Mouse (Mus musculus) limb, embryonic 10.5 days (tissue): Measurements from ENCODE around the gene Pusl1. TPM values are rescaled to one million over a fixed set of nuclear protein-coding genes. Genes with fewer than 3 reads are reported as not detected.

ENCODE experiments used
- DNase-seq: peaks from one replicate; pipeline ENCODE4 v3.0.0-alpha.2; 2017; ENCODE audit warnings: low spot score
- H3K27ac ChIP-seq: fragments of 300-500 bp; sonication (generic); 2 replicates; pipeline ENCODE4 v1.5.1; 2016; ENCODE audit warnings: mild to moderate bottlenecking
- H3K27me3 ChIP-seq: fragments of 300-500 bp; sonication (generic); 2 replicates; pipeline ENCODE4 v1.6.1; 2016; ENCODE audit warnings: low read depth, mild to moderate bottlenecking; ENCODE audit not compliant: poor library complexity, severe bottlenecking
- H3K36me3 ChIP-seq: fragments of 300-500 bp; sonication (generic); 2 replicates; pipeline ENCODE4 v1.6.1; 2016; ENCODE audit warnings: mild to moderate bottlenecking, moderate library complexity
- H3K4me1 ChIP-seq: fragments of 300-500 bp; sonication (generic); 2 replicates; pipeline ENCODE4 v1.6.1; 2016
- H3K4me3 ChIP-seq: fragments of 300-500 bp; sonication (generic); 2 replicates; pipeline ENCODE4 v1.5.1; 2016; ENCODE audit warnings: mild to moderate bottlenecking, moderate library complexity
- H3K9me3 ChIP-seq: fragments of 300-500 bp; sonication (generic); replicated peaks from 2 replicates; pipeline ENCODE4 v1.6.1; 2016; ENCODE audit warnings: mild to moderate bottlenecking
- WGBS: fragments of 180-500 bp; shearing (Covaris S2); methylation state at CpG from one replicate; pipeline ENCODE4 v1.1.7; 2016; 5-methylcytosine and 5-hydroxymethylcytosine counted together
- polyA plus RNA-seq: library from polyadenylated mRNA; unstranded; fragments of >200 nt; fragmentation: Nextera tagmentation; extraction: Ambion mirVana; gene quantifications from 2 replicates; pipeline ENCODE4 v1.2.1, GENCODE M21; 2016

The Pusl1 gene
- polyA plus RNA-seq, 1 experiment from 2014 or later: 52.4 TPM

DNA sequence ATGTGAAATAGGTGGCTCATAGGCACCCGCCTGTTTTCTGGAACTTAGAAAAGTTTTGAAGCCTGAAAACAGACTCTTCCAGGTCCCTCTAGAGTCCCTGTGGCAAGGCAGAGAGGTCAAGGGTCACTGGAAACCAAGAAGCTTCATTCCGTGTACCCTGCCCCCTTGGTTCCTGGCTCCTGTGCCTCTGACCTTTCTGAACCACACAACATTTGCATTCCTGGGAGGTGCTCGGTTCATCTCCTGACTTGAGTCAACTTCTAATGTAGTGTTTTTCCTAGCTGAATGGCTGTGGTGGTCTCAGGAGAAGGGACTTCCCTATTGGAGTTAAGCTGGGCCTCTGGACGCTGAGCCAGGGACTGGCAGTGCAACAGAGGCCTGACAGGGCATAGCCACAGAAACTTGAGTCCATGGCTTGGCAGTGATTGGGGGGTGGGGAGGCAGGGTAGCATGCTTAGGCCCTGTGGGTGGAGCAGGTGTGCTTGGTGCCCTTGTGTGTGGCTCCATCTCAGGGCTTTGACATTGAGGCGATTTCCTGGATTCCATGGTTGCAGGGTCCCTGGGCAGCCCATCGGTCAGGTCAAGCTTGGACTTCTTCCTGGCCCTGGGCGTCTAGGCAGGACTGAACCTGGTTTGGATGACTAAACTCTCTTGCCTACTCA lies 43.0 kb downstream of the Pusl1 start:
- H3K27ac ChIP-seq: no peak overlapping the region
- 60% methylated on average over 7 of the region's 7 CpGs for WGBS
- no peak for DNase-seq

DNA sequence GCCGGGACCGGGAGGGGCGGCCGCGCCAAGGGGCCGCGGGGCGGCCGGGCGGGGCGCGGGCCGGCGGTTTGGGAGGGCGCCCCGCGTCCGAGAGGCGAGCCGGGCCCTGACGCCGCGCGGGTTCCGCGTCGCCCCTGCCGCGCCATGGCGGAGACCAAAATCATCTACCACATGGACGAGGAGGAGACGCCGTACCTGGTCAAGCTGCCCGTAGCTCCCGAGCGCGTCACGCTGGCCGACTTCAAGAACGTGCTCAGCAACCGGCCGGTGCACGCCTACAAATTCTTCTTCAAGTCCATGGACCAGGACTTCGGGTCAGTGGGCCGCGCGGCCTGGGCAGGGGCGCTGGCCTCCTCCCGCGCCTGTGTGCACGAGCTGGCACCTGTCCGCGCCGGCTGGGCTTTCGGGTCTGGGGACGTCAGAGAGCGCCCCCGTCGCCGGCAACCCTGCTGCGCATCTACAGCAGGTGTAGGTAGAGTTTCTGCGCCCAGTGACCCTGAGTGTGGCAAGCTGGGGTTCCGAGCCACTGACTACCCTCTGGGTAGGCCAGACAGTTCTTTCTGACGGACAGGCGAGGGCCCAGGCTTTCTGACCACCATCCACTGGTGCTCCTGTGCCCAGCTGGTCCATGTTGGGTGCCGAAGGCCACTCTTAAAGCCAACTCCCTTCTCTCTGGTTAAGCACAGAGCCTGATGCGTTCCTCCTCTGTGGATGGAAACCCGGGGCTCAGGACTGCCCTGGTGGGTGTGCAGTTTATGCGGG lies 43.8 kb downstream of the Pusl1 start:
- Histone ChIP-seq H3K9me3 (no peaks in the 10 kb centered on the region), H3K27ac (peak overlapping the region; percentile 89), H3K27me3 (0 out of 2 replicates have a peak, but pooled peaks cover under 1% of the 10 kb centered on the region), H3K4me3 (peak overlapping the region; percentile 82), H3K4me1 (peaks cover 24% of the 10 kb centered on the region), H3K36me3 (peaks cover 15% of the 10 kb centered on the region)
- peak; percentile 67 for DNase-seq
- 2% methylated on average over 69 of the region's 69 CpGs for WGBS

More for the DNA sequence above, 43.0 kb downstream of the Pusl1 start:
- Histone ChIP-seq H3K9me3 (no peaks in the 10 kb centered on the region), H3K4me3 (peak overlapping the region; percentile 82), H3K4me1 (peaks cover 24% of the 10 kb centered on the region), H3K36me3 (peaks cover 14% of the 10 kb centered on the region), H3K27me3 (no peaks in the 10 kb centered on the region)

DNA sequence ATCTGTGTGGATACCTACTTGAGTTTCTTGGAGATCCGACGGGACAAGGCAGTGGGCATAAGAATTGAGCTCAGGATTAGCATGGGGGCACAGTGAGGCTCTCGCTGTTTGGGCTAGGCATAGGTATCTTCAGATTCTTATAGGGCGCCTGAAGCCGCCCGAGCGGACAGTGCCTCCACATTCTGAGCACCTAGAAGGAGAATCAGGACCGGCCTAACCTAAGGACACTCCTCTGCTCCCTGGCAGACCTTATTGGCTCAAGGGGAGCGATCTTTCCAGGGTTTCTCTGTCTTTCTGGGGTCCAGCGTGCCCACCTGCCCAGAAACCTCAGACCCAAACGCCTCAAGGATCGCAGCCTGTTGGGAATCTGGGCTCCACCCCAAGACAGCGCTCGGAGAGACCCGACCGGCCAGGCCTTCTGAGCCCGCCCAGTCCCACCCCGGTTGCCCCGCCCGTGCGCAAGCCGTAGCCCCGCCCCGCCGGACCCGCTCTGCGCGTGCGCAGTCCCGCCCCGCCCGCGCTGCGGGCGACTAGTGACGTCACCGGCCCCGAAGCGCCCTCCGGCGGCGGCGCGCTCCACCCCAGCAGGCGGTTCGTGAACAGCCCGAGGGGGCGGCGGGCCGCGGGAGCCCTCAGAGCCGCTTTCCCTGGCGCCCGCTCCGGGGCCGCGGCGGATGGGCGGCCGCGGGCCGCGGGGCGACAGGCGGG lies 44.6 kb downstream of the Pusl1 start, which contains the start of gene Dvl1:
Dvl1 (plus strand) TSS at position 532 of the 708 bp plus-strand sequence.
- Histone ChIP-seq H3K9me3 (no peaks in the 10 kb centered on the region), H3K27ac (peak within 1 kb of the TSS; percentile 89), H3K4me3 (peak within 1 kb of the TSS; percentile 82), H3K36me3 (peaks cover 22% of the 10 kb centered on the region), H3K27me3 (peaks cover 5% of the 10 kb centered on the region; the same call in 1 of the 2 replicates), H3K4me1 (peaks cover 24% of the 10 kb centered on the region)
- DNase-seq: peak; percentile 98
- WGBS: 4% methylated on average over 64 of the region's 65 CpGs

DNA sequence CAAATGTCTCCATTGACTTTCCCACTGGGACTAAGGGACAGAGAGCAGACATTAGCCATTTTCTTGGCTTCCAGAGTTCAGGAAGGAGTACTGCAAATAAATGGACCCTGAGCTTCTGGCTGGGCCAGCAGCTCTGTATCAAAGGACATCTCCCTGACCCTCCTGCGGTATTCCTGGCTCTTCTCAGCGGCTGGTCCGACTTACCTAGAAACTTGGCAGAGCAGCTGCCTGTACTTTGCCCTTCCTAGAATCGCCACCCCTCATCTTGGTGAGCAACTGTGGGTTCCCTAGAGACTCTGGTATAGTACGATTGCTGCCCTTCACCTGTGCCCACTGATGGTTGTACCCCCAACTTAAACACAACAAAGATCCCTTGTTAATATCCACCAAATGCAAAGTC lies 48.4 kb downstream of the Pusl1 start:
- no peaks in the 10 kb centered on the region for H3K9me3 ChIP-seq
- WGBS: 94% methylated on average over 5 of the region's 5 CpGs
- peaks cover 49% of the 10 kb centered on the region for H3K4me1 ChIP-seq
- no peak for DNase-seq
- no peak overlapping the region for H3K4me3 ChIP-seq
- no peak overlapping the region for H3K27ac ChIP-seq
- H3K27me3 ChIP-seq: peaks cover 17% of the 10 kb centered on the region
- H3K36me3 ChIP-seq: peaks cover 30% of the 10 kb centered on the region

DNA sequence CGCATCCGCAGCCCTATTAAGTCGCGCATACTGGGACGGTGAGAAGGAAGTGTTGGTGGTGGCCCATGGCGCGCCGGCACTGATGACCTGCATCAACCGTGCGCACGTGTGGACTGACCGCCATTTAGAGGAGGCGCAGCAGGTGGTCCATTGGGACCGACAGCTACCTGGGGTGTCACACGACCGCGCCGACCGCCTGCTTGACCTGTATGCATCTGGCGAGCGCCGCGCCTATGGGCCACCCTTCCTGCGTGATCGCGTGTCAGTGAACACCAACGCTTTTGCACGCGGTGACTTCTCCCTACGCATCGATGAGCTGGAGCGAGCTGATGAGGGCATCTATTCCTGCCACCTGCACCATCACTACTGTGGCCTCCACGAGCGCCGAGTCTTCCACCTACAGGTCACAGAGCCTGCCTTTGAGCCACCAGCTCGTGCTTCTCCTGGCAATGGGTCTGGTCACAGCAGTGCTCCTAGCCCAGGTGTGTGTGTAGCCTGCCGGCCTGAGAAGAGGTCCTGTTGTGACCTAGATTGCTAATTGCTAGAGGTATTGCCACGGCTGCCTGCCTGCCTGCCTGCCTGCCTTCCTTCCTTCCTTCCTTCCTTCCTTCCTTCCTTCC lies 49.8 kb downstream of the Pusl1 start:
- Histone ChIP-seq H3K4me3 (peak overlapping the region; percentile 61), H3K27me3 (peaks cover 17% of the 10 kb centered on the region), H3K27ac (no peak overlapping the region; the same call in 1 of the 2 replicates), H3K9me3 (no peaks in the 10 kb centered on the region), H3K4me1 (peaks cover 44% of the 10 kb centered on the region), H3K36me3 (peaks cover 30% of the 10 kb centered on the region)
- no peak for DNase-seq
- 34% methylated on average over 38 of the region's 38 CpGs for WGBS

DNA sequence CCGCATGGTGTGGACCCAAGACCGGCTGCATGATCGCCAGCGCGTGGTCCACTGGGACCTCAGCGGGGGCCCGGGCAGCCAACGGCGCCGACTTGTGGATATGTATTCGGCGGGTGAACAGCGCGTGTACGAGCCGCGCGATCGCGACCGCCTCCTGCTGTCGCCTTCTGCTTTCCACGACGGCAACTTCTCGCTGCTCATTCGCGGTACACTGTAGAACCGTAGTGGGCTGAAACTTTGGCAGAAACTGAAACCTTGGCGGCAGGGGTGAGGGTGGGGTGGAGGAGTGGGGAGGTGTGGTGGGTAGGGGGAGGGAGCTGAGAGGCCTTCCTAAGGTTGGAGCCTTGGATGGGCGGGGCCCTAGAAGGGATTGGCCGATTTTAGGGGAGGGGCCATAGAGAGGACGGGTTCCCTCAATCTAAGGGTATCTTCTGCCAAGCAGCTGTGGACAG lies 50.6 kb downstream of the Pusl1 start:
- Histone ChIP-seq H3K27ac (peak overlapping the region; percentile 83), H3K27me3 (peaks cover 17% of the 10 kb centered on the region), H3K4me1 (peaks cover 40% of the 10 kb centered on the region), H3K4me3 (peak overlapping the region; percentile 61), H3K36me3 (peaks cover 30% of the 10 kb centered on the region), H3K9me3 (no peaks in the 10 kb centered on the region)
- peak; percentile 65 for DNase-seq
- under 1% methylated on average over 32 of the region's 32 CpGs for WGBS

DNA sequence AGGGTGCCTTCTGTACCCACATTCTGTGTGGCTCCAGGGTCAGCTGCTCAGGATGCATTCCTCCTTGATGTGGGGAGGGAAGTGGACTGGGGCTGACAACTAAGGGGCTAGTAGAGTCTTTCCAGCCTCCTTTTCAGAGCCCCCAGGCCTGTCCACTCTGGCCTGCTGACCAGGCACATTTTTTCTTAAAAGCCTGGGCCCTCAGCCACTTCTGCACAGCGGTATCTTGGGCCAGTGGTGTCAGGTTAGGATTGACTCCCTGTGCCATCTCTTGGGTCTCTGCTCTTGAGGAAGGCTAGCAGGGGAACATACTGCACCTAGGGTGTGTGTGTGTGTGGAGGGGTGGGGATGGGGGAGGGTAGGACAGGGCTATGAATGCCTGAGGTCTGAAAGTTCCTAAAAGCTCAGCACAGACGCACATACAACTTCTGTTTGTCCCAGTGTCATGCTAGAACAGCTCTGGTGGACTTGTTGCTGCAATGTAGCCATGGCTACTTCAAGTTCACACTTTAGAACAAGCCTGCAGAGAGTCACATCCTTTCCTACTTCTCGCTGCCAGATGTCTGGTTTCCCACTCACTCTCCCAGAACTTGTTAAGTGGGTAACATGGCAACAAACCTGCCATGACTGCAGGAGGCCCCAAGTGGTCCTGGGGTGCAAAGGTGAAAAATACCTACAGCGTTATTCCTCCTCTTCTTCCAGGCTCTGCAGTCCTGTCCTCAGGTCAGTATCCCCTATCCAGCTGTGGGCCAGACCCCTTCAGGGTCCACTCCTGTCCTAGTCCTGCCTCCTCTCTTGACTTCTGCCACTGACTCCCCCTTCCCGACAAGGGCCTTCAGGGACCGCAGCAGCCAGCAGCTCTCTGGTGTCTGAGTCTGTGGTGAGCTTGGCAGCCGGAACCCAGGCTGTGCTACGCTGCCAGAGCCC lies 51.2 kb downstream of the Pusl1 start:
- Histone ChIP-seq H3K4me3 (peak overlapping the region; percentile 61), H3K27ac (peak overlapping the region; percentile 83), H3K9me3 (no peaks in the 10 kb centered on the region), H3K36me3 (peaks cover 30% of the 10 kb centered on the region), H3K4me1 (peaks cover 40% of the 10 kb centered on the region), H3K27me3 (peaks cover 17% of the 10 kb centered on the region)
- 5% methylated on average over 8 of the region's 8 CpGs for WGBS
- no peak for DNase-seq

DNA sequence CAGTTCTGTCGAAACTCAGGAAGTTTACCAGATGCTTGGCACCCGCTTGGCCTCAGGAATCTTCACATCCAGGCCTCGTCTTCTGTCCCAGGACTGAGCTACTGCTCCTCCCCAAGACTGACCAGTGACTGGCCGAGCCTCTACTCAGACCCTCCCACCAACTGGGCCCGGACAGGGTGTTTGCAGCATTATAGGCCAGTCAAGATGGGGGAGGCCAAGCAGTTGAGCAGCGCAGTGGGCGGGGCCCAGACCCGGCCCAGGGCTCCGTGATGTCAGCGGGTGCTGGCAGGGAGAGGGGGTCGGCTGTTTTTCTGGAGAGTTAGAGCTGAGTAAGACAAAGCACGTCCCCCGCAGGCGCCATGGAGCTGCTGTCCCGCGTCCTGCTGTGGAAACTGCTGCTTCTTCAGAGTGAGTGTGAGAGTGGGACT lies 52.1 kb downstream of the Pusl1 start, which contains the start of gene Mxra8:
Mxra8 (plus strand) TSS at position 198 of the 428 bp plus-strand sequence.
- peak; percentile 86 for DNase-seq
- H3K27me3 ChIP-seq: peaks cover 17% of the 10 kb centered on the region
- H3K9me3 ChIP-seq: no peaks in the 10 kb centered on the region
- peaks cover 32% of the 10 kb centered on the region for H3K36me3 ChIP-seq
- peaks cover 40% of the 10 kb centered on the region for H3K4me1 ChIP-seq
- H3K27ac ChIP-seq: peak within 1 kb of the TSS; percentile 83
- 2% methylated on average over 16 of the region's 16 CpGs for WGBS
- peak within 1 kb of the TSS; percentile 61 for H3K4me3 ChIP-seq

DNA sequence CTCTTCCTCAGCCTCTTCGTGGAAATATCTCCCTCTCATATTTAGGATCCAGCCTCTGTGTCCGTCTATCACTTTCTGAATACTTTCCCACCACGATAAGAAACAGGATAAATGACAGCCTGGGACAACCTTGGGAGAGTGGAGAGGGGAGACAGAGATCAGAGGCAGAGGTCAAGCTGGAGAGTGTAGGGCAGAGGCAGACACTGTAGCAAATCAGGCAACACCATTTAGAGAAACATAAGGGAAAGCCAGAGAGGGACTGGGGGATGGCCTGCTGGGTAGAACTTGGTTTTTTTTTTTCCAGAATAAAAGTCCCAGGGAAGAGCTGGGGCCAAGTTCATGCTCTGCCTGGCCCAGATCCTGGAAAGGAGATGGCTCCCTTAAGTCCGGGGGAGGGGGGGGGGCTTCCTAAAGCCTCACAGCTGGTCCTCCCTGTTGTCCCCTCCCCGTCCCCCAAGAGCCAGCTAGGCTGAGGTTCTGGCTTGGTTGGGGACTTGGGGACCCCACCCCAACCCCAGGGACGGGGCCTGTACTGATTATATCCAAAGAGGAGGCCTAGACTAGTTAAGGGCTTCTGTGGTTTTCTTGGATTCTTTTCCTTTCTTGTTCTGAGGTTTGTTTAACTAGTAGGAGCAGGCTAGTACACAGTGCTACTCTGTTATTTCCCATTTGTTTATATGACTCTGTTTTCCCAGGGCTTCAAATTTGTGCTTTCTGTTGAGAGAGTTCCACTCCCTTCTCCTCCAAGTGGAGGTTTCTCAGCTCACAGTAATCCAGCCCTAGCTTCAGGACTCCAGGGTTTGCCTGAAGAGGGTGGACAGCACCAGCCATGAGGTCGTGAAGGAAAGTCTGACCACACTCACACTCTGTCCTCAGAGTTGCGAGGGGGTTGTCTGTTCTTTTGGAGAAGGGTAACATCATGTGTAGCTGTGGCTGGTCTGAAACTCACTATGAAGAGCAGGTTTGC lies 53.1 kb downstream of the Pusl1 start:
- H3K27ac ChIP-seq: peak overlapping the region; percentile 83
- peaks cover 47% of the 10 kb centered on the region for H3K4me1 ChIP-seq
- WGBS: 55% methylated on average over 8 of the region's 8 CpGs

More for the DNA sequence above, 53.1 kb downstream of the Pusl1 start:
- H3K36me3 ChIP-seq: peaks cover 31% of the 10 kb centered on the region
- H3K27me3 ChIP-seq: peaks cover 17% of the 10 kb centered on the region
- no peak for DNase-seq
- H3K9me3 ChIP-seq: no peaks in the 10 kb centered on the region
- peak overlapping the region; percentile 61 for H3K4me3 ChIP-seq
